Mouse (Mus musculus) lung, adult 2 months (tissue): ENCODE data around the gene Arhgap23.

ENCODE experiments used
- CTCF ChIP-seq: fragments of 200-500 bp; IDR thresholded peaks from 2 replicates; pipeline ENCODE4 v1.5.1; 2011; ENCODE audit warnings: mild to moderate bottlenecking, low read length, control low read depth; ENCODE audit not compliant: insufficient read depth
- POLR2A ChIP-seq: fragments of 200-500 bp; IDR thresholded peaks from 2 replicates; pipeline ENCODE4 v1.6.1; 2011; ENCODE audit warnings: low read depth, mild to moderate bottlenecking, control low read depth, low read length, borderline replicate concordance; ENCODE audit errors: extremely low read depth

DNA sequence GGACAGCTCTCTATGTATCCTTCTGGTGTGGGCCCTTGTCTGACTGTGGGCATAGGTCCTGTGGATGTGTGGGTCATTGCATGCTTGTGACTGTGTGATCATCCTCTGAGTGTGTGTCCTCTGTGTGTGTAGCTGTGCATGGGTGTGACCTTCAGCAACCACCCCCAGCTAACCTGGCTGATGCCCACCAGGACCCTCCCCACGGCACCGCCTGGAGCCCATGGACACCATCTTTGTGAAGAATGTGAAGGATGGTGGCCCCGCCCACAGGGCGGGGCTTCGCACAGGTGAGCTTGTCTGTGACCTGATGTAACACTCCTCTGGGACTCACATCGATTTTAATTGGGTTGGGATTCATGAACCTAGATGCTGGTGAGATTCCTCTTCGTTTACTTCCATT lies 32.6 kb downstream of the Arhgap23 start:
- TF ChIP-seq CTCF, result no peak
- no peak for TF ChIP-seq POLR2A
